13 mouse cellular contexts compared by ENCODE assay signal in genomic region chr2:133708735-133709584, GRCm38 (mm10).
A peak's percentile ranks its signal among the peaks of the same experiment; 100 is the strongest.
DNase-seq lines count a peak whose midpoint lies in the region; ATAC-seq lines count a peak whose summit lies in the region.
"Had no signal": no experiment of that assay in that cellular context is flagged by ENCODE, and none has a peak within 500 bp of the region (broad histone marks: within the 10 kb centered on the region; RNA-seq: fewer than 3 reads in every experiment).

No protein-coding gene starts in this region.

- no peak overlapping the region for H3K27ac ChIP-seq in forebrain, embryonic 12.5 days
- H3K27ac ChIP-seq in forebrain, embryonic 10.5 days = no peak overlapping the region
- H3K27ac ChIP-seq in neural tube, embryonic 11.5 days (ENCODE audit: low read depth, low read length) = no peak overlapping the region
- no peak overlapping the region for H3K27ac ChIP-seq in hindbrain, embryonic 16.5 days (ENCODE audit: low read depth, low read length)
- H3K27ac ChIP-seq in heart, embryonic 11.5 days (ENCODE audit: low read depth, low read length) = no peak overlapping the region
- H3K27ac ChIP-seq: kidney, embryonic 15.5 days; layer of hippocampus, adult 2 months had no signal

- H3K9ac ChIP-seq in forebrain, embryonic 12.5 days = no peak overlapping the region
- no peak overlapping the region for H3K9ac ChIP-seq in neural tube, embryonic 11.5 days (ENCODE audit: low read length)
- H3K9ac ChIP-seq in hindbrain, embryonic 16.5 days (ENCODE audit: low read depth, low read length) = no peak overlapping the region
- no peak overlapping the region for H3K9ac ChIP-seq in heart, embryonic 11.5 days (ENCODE audit: low read depth, low read length)
- H3K9ac ChIP-seq: kidney, embryonic 15.5 days had no signal

- H3K4me1 ChIP-seq in forebrain, embryonic 12.5 days = no peaks in the 10 kb centered on the region
- no peaks in the 10 kb centered on the region for H3K4me1 ChIP-seq in forebrain, embryonic 10.5 days
- H3K4me1 ChIP-seq in neural tube, embryonic 11.5 days (ENCODE audit: control insufficient read depth, insufficient read depth, low read length) = no peaks in the 10 kb centered on the region
- no peaks in the 10 kb centered on the region for H3K4me1 ChIP-seq in hindbrain, embryonic 16.5 days (ENCODE audit: control insufficient read depth, insufficient read depth, low read depth, low read length)
- H3K4me1 ChIP-seq in heart, embryonic 11.5 days (ENCODE audit: control insufficient read depth, insufficient read depth, low read length) = no peaks in the 10 kb centered on the region
- H3K4me1 ChIP-seq: kidney, embryonic 15.5 days had no signal

- H3K4me3 ChIP-seq in forebrain, embryonic 12.5 days (replicated peaks) = no peak overlapping the region
- no peak overlapping the region for H3K4me3 ChIP-seq in forebrain, embryonic 10.5 days
- H3K4me3 ChIP-seq in neural tube, embryonic 11.5 days (ENCODE audit: low read depth, low read length) = no peak overlapping the region
- H3K4me3 ChIP-seq in hindbrain, embryonic 16.5 days (ENCODE audit: low read length) = no peak overlapping the region
- no peak overlapping the region for H3K4me3 ChIP-seq in heart, embryonic 11.5 days (ENCODE audit: low read depth, low read length)
- H3K4me3 ChIP-seq: kidney, embryonic 15.5 days; layer of hippocampus, adult 2 months had no signal

- H3K9me3 ChIP-seq in forebrain, embryonic 12.5 days = no peaks in the 10 kb centered on the region
- H3K9me3 ChIP-seq in forebrain, embryonic 10.5 days = no peaks in the 10 kb centered on the region
- H3K9me3 ChIP-seq in neural tube, embryonic 11.5 days (ENCODE audit: control insufficient read depth, low read length) = no peaks in the 10 kb centered on the region
- no peaks in the 10 kb centered on the region for H3K9me3 ChIP-seq in hindbrain, embryonic 16.5 days (ENCODE audit: control insufficient read depth, low read length)
- H3K9me3 ChIP-seq in heart, embryonic 11.5 days (replicated peaks; ENCODE audit: control insufficient read depth, low read length) = no peaks in the 10 kb centered on the region
- H3K9me3 ChIP-seq: kidney, embryonic 15.5 days had no signal

- 73% methylated on average over 8 of the region's 8 CpGs for WGBS in forebrain, embryonic 12.5 days
- 71% methylated on average over 8 of the region's 8 CpGs for WGBS in forebrain, embryonic 10.5 days
- 49% methylated on average over 8 of the region's 8 CpGs for WGBS in neural tube, embryonic 11.5 days
- WGBS in hindbrain, embryonic 16.5 days = 31% methylated on average over 8 of the region's 8 CpGs
- WGBS in heart, embryonic 11.5 days (ENCODE audit: insufficient replicate concordance) = 67% methylated on average over 8 of the region's 8 CpGs

- H3K27me3 ChIP-seq in forebrain, embryonic 12.5 days = no peaks in the 10 kb centered on the region
- H3K27me3 ChIP-seq in forebrain, embryonic 10.5 days (ENCODE audit: poor library complexity, severe bottlenecking) = no peaks in the 10 kb centered on the region
- H3K27me3 ChIP-seq in neural tube, embryonic 11.5 days (ENCODE audit: control insufficient read depth, insufficient read depth, low read length) = no peaks in the 10 kb centered on the region
- no peaks in the 10 kb centered on the region; the same call in 1 of the 2 replicates for H3K27me3 ChIP-seq in hindbrain, embryonic 16.5 days (replicated peaks; ENCODE audit: control insufficient read depth, insufficient read depth, low read length)
- H3K27me3 ChIP-seq in heart, embryonic 11.5 days (ENCODE audit: control insufficient read depth, insufficient read depth, low read length) = no peaks in the 10 kb centered on the region
- H3K27me3 ChIP-seq: kidney, embryonic 15.5 days had no signal

- no peaks in the 10 kb centered on the region for H3K36me3 ChIP-seq in forebrain, embryonic 12.5 days (replicated peaks)
- H3K36me3 ChIP-seq in forebrain, embryonic 10.5 days (replicated peaks) = no peaks in the 10 kb centered on the region
- no peaks in the 10 kb centered on the region for H3K36me3 ChIP-seq in neural tube, embryonic 11.5 days (ENCODE audit: control insufficient read depth, insufficient read depth, low read length)
- no peaks in the 10 kb centered on the region for H3K36me3 ChIP-seq in hindbrain, embryonic 16.5 days (ENCODE audit: control insufficient read depth, insufficient read depth, low read length)
- H3K36me3 ChIP-seq in heart, embryonic 11.5 days (ENCODE audit: control insufficient read depth, insufficient read depth, low read length) = no peaks in the 10 kb centered on the region
- H3K36me3 ChIP-seq: kidney, embryonic 15.5 days had no signal

- 0 out of 2 replicates have a peak, but pooled peaks have one; percentile 33 for ATAC-seq in forebrain, embryonic 12.5 days (ENCODE audit: low FRiP score)
- 0 out of 2 replicates have a peak, but pooled peaks have one; percentile 31 for ATAC-seq in neural tube, embryonic 11.5 days (ENCODE audit: insufficient read depth, low FRiP score, low TSS enrichment)
- peak; percentile 86 for ATAC-seq in hindbrain, embryonic 16.5 days
- no peak for ATAC-seq in frontal cortex, adult (ENCODE audit: low TSS enrichment)
- ATAC-seq in heart, embryonic 11.5 days (replicated peaks; ENCODE audit: insufficient number of reproducible peaks, low FRiP score, low TSS enrichment) = no peak

- no peak for DNase-seq in forebrain, embryonic 10.5 days (ENCODE audit: extremely low spot score, low spot score)
- DNase-seq in neural tube, embryonic 11.5 days (ENCODE audit: low spot score) = no peak
- no peak for DNase-seq in neural tube, embryonic 10.5 days (ENCODE audit: extremely low spot score, low spot score)
- DNase-seq in left cerebral cortex, adult 18-20 months (ENCODE audit: low spot score in 2 of 2) = no peak
- DNase-seq: adrenal gland, postnatal 25 days; cerebellum, adult 11 months; heart, postnatal 4 days had no signal

- no peak overlapping the region for H3K4me2 ChIP-seq in forebrain, embryonic 12.5 days
- H3K4me2 ChIP-seq in neural tube, embryonic 11.5 days (ENCODE audit: low read depth) = no peak overlapping the region
- no peak overlapping the region for H3K4me2 ChIP-seq in hindbrain, embryonic 16.5 days (ENCODE audit: low read length)
- H3K4me2 ChIP-seq in heart, embryonic 11.5 days = no peak overlapping the region
- H3K4me2 ChIP-seq: kidney, embryonic 15.5 days had no signal

Comparison
In these comparisons a context has a peak if more than half of its experiments do, and no peak if none do; other contexts are left out.
1. ATAC-seq: peak in forebrain, embryonic 12.5 days (single experiment), neural tube, embryonic 11.5 days (single experiment) and hindbrain, embryonic 16.5 days (single experiment); none in frontal cortex, adult (single experiment) and heart, embryonic 11.5 days (single experiment).